Mouse (Mus musculus) embryo, embryonic 9.5 days (tissue): ENCODE results near the gene Lce1m.
"Not testable (repeated sequence)": the region's sequence is repeated elsewhere in the genome, so short reads cannot be mapped to it uniquely, and the experiment has no call there.

Experiments used
- DNase-seq: peaks from one replicate; pipeline ENCODE4 v3.0.0-alpha.2; 2017; ENCODE audit errors: extremely low spot score

The Lce1m gene

GRCm38 (mm10) chr3:93018960-93019359 is at the start of gene Lce1m:
TSS of gene Lce1m (minus strand) at chr3:93019060.
- DNase-seq, result no peak

GRCm38 (mm10) chr3:93068523-93068922 is 49.7 kb upstream of the Lce1m start, which contains the start of gene Gm4858:
TSS of gene Gm4858 (plus strand) at chr3:93068823.
- DNase-seq, result not testable (repeated sequence)

- peak; percentile 47 for DNase-seq
Observed at GRCm38 (mm10) chr3:93052826-93053474, 34.1 kb upstream of the Lce1m start.

GRCm38 (mm10) chr3:93050182-93050581 is 31.3 kb upstream of the Lce1m start:
- DNase-seq, result no peak

- peak; percentile 56 for DNase-seq
Observed at GRCm38 (mm10) chr3:93031450-93031849, 12.6 kb upstream of the Lce1m start.

- no peak for DNase-seq
Observed at GRCm38 (mm10) chr3:93025486-93025885, 6.6 kb upstream of the Lce1m start.

GRCm38 (mm10) chr3:93023411-93024184 is 4.7 kb upstream of the Lce1m start:
- no peak for DNase-seq

- no peak for DNase-seq
Observed at GRCm38 (mm10) chr3:93021171-93021570, 2.3 kb upstream of the Lce1m start.

- no peak for DNase-seq
Observed at GRCm38 (mm10) chr3:93015460-93016104, 3.3 kb downstream of the Lce1m start, which contains the start of gene Crct1. TSS of gene Crct1 (minus strand) at chr3:93015687.

GRCm38 (mm10) chr3:93014871-93015270 is 4.0 kb downstream of the Lce1m start:
- DNase-seq, result no peak

GRCm38 (mm10) chr3:93014378-93014801 is 4.5 kb downstream of the Lce1m start:
- peak; percentile 79 for DNase-seq

- no peak for DNase-seq
Observed at GRCm38 (mm10) chr3:93002843-93003242, 16.0 kb downstream of the Lce1m start.

- no peak for DNase-seq
Observed at GRCm38 (mm10) chr3:93000621-93001020, 18.2 kb downstream of the Lce1m start.

GRCm38 (mm10) chr3:92998691-92999090 is 20.2 kb downstream of the Lce1m start:
- peak; percentile 69 for DNase-seq

GRCm38 (mm10) chr3:92991926-92992325 is 26.9 kb downstream of the Lce1m start, which contains the start of gene Lce3f:
TSS of gene Lce3f (plus strand) at chr3:92992226.
- no peak for DNase-seq

GRCm38 (mm10) chr3:92978484-92978883 is 40.4 kb downstream of the Lce1m start:
- no peak for DNase-seq
